Mouse (Mus musculus): ENCODE measurements at regions not wholly inside any gene's neighbourhood (a gene's known extent, or its start where the extent isn't known, plus 50 kb on each side); places are given as distances from the start of the nearest gene placed in this dataset.

DNA sequence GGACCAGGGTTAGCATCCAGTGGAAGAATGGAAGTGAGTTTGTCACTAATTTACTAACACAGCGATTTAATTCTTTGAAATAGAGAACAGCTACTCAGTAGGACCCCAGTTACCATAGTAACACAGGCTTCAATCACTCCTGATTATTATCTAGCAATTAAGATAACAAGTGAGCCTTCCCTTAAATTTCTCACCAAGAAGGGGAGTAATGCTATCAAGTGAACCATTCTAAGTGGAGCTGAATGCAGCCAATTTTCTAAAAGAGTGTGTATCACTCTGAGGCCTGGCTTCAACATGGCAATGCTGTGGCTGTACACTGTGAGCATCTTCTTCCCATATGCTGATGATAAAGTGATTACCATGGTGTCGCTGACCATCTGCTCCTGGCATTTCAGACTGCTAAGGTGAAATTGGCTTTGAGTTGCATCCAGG, 211.0 kb upstream of the Gm11042 start:
- no peak for DNase-seq (ENCODE audit: extremely low read depth, insufficient read length, low spot score)

DNA sequence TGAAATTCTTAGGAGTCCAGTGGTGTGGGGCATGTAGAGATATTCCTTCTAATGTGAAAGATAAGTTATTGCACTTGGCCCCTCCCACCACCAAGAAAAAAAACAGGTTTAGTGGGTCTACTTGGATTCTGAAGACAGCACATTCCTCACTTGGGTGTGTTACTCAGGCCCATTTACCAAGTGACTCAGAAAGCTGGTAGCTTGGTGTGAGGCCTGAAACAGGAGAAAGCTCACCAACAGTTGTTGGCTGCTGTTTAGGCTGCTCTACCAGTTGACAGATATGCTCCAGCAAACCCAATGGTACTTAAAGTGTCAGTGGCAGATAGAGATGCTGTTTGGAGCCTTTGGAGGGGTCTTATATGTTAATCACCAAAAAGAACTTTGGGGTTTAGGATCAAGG, 207.8 kb upstream of the Gm11042 start:
- no peak for DNase-seq (ENCODE audit: extremely low read depth, insufficient read length, low spot score)

DNA sequence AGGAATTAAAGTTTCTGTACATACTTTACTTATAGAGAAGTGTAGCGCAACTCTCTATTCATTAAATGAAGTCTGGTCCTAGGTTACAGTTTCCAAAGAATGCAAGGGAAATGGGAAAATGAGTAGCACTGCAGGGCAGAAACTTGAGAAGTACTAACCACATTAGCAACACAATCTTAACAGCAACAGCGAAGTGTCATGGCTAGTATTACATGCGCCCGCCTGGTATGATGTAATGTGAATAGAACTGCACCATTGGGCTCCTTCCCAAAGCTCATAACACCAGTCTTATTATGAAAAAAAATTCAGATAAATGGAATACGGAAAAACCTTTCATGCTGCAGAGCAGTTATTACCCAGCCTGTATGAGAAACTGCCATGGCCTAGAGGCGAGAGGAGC, 201.8 kb upstream of the Gm11042 start:
- no peak for DNase-seq (ENCODE audit: extremely low read depth, insufficient read length, low spot score)

GRCm38 (mm10) chr12:74516527-74516926, 200.3 kb upstream of the Gm11042 start:
- DNase-seq (ENCODE audit: extremely low read depth, insufficient read length, low spot score), result no peak

DNA sequence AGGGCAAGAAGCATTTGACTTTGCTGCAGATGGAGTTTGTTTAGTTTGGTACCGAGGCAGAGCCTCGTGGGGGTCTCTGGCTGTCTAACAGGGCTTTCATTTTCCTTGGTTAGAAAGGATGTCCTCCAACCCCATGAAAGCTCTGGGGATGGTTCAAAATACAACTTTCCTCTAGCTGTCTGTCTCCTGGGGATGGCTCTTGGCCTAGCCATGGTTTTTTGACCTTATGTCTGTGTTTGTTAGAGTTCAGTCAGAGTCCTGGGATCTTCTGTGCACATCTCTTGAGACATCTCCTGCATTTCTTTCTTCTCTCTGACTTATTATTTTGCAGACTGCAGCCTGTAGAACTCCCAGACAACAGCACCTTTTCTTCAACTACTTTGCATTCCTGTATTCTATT, 186.6 kb upstream of the Gm11042 start:
- DNase-seq (ENCODE audit: extremely low read depth, insufficient read length, low spot score), result no peak

DNA sequence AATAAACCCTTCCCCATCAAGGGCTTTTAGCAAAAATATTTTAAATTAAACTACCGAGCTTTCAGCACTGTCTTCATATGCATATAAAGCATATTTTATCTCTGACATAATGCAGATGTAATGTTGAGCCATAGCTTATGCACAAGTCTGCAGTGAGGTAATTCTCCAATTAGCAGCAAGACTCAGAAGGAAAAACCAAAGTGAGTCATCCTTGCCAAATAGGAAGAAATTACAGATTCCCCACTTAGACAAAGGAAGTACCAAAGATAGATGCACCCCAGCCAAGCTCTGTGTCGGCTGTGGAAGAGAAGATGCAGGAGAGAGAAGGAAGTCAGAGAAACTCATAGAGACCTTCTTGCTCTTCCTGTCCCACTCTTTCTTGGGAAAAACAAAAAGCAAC, 161.4 kb upstream of the Gm11042 start:
- no peak for DNase-seq (ENCODE audit: extremely low read depth, insufficient read length, low spot score)

GRCm38 (mm10) chr12:74474741-74475140, 158.5 kb upstream of the Gm11042 start:
- DNase-seq (ENCODE audit: extremely low read depth, insufficient read length, low spot score), result no peak

GRCm38 (mm10) chr12:74458521-74458920, 142.3 kb upstream of the Gm11042 start:
- DNase-seq (ENCODE audit: extremely low read depth, insufficient read length, low spot score), result no peak

DNA sequence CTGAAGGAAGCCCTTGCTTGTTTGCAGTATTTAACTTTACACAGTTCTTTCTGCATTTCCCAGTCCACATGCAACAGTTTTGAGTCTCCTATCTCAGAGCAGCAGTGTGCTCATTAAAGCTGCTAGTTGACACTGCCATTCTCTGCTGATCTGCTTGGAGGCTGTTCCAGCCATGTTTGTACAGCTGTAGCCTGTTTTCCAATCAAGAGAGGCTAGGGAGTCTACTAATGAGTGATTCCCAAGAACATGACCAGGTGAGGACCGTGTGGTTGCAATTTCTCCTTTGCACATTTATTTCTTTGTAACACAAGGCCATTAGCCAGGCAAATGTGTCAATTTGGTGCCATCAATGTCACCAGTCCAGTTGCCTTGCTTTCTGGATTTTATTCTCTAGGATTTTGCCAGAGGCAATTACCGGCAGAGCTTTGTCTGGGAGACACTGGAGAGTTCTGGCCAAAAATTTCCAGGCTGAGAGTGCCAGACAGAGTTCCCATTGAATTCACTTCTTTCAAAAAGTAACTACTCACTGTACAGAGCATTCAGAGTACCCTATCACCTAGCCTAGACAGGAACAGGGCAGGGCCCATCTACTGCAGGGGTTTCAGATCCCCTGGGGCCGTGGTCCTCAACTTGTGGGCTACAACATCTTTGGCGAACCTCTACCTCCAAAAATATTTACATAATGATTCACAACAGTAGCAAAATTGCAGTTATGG, 136.3 kb upstream of the Gm11042 start:
- DNase-seq (ENCODE audit: extremely low read depth, insufficient read length, low spot score), result no peak

DNA sequence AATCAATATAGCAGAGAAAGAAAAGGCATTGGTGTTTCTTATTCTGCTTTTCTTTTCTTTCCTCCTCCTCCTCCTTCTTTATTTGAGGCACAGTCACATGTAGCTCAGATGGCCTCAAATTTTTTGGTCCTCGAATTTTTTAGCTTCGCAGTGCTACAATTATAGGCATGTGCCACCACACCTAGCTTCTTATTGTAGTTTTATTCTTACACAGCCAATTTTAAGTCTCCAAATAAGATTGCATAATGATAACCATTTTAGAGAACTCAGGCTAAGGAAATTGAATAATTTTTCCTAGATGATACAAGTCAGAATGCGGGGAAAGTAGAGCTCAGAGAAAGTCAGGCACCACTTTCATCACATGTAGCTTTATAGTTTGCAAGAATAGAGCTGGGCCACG, 132.1 kb upstream of the Gm11042 start:
- no peak for DNase-seq (ENCODE audit: extremely low read depth, insufficient read length, low spot score)

GRCm38 (mm10) chr12:74434874-74435273, 118.7 kb upstream of the Gm11042 start:
- no peak for DNase-seq (ENCODE audit: extremely low read depth, insufficient read length, low spot score)

DNA sequence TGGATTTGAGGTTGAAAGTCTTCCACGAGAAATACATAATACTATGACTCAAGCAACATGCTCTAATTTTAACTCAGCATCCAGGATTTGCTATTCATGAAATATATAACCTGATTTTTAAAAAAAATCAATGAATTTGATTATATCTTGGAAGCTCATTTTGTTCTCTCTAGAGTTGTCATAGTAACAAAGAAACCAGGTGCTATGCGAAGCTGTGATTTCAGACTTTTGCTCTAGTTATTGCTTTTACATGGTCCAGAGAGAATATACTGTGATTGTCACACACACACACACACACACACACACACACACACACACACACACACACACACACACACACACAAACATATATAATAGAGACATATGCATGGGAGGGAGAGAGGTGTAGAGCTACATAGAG, 98.5 kb upstream of the Gm11042 start:
- DNase-seq (ENCODE audit: extremely low read depth, insufficient read length, low spot score), result no peak

GRCm38 (mm10) chr12:74410511-74410910, 94.3 kb upstream of the Gm11042 start:
- DNase-seq (ENCODE audit: extremely low read depth, insufficient read length, low spot score), result no peak

DNA sequence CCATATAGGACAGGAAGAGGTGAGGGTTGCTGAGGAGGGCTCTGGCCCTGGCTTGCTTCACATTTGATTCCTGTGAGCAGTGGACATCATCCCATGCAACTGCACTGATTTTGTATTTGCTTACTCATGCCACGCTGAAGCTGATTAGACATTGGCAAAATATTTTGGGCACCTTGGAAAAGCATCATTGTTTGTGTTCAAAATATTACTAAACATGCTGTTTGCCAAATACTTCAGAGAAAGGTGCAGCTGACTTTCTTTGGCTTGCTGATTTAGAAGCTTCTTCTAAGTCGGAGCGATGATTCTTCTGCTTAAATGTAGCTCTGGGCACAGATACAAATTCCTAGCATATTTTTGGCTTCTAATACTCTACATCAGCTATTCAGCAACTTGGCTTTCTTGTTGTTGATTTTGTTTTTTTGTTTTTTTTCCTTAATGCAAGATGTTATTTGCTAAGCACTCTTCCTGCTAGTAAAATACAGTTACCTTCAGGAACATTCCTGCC, 91.4 kb upstream of the Gm11042 start:
- DNase-seq (ENCODE audit: extremely low read depth, insufficient read length, low spot score), result no peak

DNA sequence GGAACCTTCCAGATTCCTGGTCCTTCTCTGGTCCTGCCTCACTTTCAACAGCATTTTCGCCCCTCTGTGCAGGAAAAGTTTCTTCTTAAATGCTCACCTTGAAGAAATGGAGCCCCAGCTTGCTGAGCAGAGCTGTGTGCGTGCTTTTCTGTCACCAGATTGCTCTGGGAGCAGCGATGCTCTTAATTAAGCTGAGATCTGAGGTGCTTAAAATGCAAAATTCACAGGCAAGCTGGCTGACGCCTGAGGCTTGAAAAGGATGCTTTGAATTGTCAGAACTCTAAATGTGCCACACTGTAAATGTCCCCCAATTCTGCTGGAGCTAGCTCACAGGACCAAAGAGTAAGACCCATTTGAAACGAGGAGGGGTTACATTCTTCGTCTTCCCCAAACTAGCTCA, 73.6 kb upstream of the Gm11042 start:
- DNase-seq (ENCODE audit: extremely low read depth, insufficient read length, low spot score), result no peak

All from 3134 (cell line).